Mouse (Mus musculus) right cerebral cortex, adult 18-20 months (tissue): ENCODE data around the gene Prkar2b.

Experiments
- DNase-seq: peaks from one replicate; pipeline ENCODE4 v3.0.0; 2022; ENCODE audit warnings: mixed read lengths

Prkar2b gene

GRCm38 (mm10) chr12:32061090-32061930 is at the start of gene Prkar2b:
Gene Prkar2b, minus strand, starts transcription at chr12:32061296.
- DNase-seq = peak; percentile 95

- DNase-seq = no peak
Measured at GRCm38 (mm10) chr12:32109201-32109600, 48.1 kb upstream of the Prkar2b start.

- DNase-seq = no peak
Measured at GRCm38 (mm10) chr12:32104955-32105521, 43.9 kb upstream of the Prkar2b start.

- DNase-seq = no peak
Measured at GRCm38 (mm10) chr12:32104451-32104862, 43.4 kb upstream of the Prkar2b start.

GRCm38 (mm10) chr12:32101306-32101705 is 40.2 kb upstream of the Prkar2b start:
- no peak for DNase-seq

- DNase-seq = no peak
Measured at GRCm38 (mm10) chr12:32099686-32100206, 38.6 kb upstream of the Prkar2b start.

- no peak for DNase-seq
Measured at GRCm38 (mm10) chr12:32098596-32098995, 37.5 kb upstream of the Prkar2b start.

GRCm38 (mm10) chr12:32097107-32097506 is 36.0 kb upstream of the Prkar2b start:
- DNase-seq = no peak

- no peak for DNase-seq
Measured at GRCm38 (mm10) chr12:32095164-32095563, 34.1 kb upstream of the Prkar2b start.

GRCm38 (mm10) chr12:32092452-32092851 is 31.4 kb upstream of the Prkar2b start:
- no peak for DNase-seq

- DNase-seq = no peak
Measured at GRCm38 (mm10) chr12:32088566-32088965, 27.5 kb upstream of the Prkar2b start.

GRCm38 (mm10) chr12:32087339-32087738 is 26.2 kb upstream of the Prkar2b start:
- DNase-seq = no peak

- DNase-seq = no peak
Measured at GRCm38 (mm10) chr12:32086874-32087273, 25.8 kb upstream of the Prkar2b start.

GRCm38 (mm10) chr12:32085856-32086255 is 24.8 kb upstream of the Prkar2b start:
- no peak for DNase-seq

- DNase-seq = no peak
Measured at GRCm38 (mm10) chr12:32085189-32085588, 24.1 kb upstream of the Prkar2b start.

- no peak for DNase-seq
Measured at GRCm38 (mm10) chr12:32084601-32085000, 23.5 kb upstream of the Prkar2b start.

- DNase-seq = no peak
Measured at GRCm38 (mm10) chr12:32080692-32081091, 19.6 kb upstream of the Prkar2b start.

- DNase-seq = no peak
Measured at GRCm38 (mm10) chr12:32077403-32077802, 16.3 kb upstream of the Prkar2b start.

- DNase-seq = no peak
Measured at GRCm38 (mm10) chr12:32075831-32076715, 15.0 kb upstream of the Prkar2b start.

GRCm38 (mm10) chr12:32074271-32074670 is 13.2 kb upstream of the Prkar2b start:
- no peak for DNase-seq

- DNase-seq = no peak
Measured at GRCm38 (mm10) chr12:32066004-32066403, 4.9 kb upstream of the Prkar2b start.

- peak; percentile 52 for DNase-seq
Measured at GRCm38 (mm10) chr12:32060247-32061089, 628 bp downstream of the Prkar2b start.
